Mouse (Mus musculus) kidney, embryonic 14.5 days (tissue): ENCODE data around the gene Helz2. TPM values are rescaled to one million over a fixed set of nuclear protein-coding genes. Genes with fewer than 3 reads are reported as not detected.
A peak's percentile ranks its signal among the peaks of the same experiment; 100 is the strongest.

Source experiments
- ATAC-seq: fragments of 200-750 bp; cut with Nextera tagmentation; 2 replicates; pipeline ENCODE4 v1.8.0; 2017; ENCODE audit warnings: moderate number of reproducible peaks, mild to moderate bottlenecking, moderate TSS enrichment, moderate library complexity; ENCODE audit not compliant: low FRiP score, low TSS enrichment
- H3K27ac ChIP-seq: fragments of 300-500 bp; sonication (generic); 2 replicates; pipeline ENCODE4 v1.5.1; 2014; ENCODE audit warnings: low read depth, mild to moderate bottlenecking, low read length, moderate library complexity, mixed read lengths
- H3K27me3 ChIP-seq: fragments of 300-500 bp; sonication (generic); 2 replicates; pipeline ENCODE4 v1.6.1; 2014; ENCODE audit warnings: mild to moderate bottlenecking, low read length; ENCODE audit not compliant: control insufficient read depth, insufficient read depth
- H3K36me3 ChIP-seq: fragments of 300-500 bp; sonication (generic); 2 replicates; pipeline ENCODE4 v1.6.1; 2014; ENCODE audit warnings: low read length, mixed read lengths; ENCODE audit not compliant: control insufficient read depth, insufficient read depth
- H3K4me1 ChIP-seq: fragments of 300-500 bp; sonication (generic); 2 replicates; pipeline ENCODE4 v1.6.1; 2014; ENCODE audit warnings: low read length, mixed read lengths; ENCODE audit not compliant: control insufficient read depth, insufficient read depth
- H3K4me2 ChIP-seq: fragments of 300-500 bp; sonication (generic); replicated peaks from 2 replicates; pipeline ENCODE4 v1.6.1; 2014; ENCODE audit warnings: low read depth, mild to moderate bottlenecking, low read length
- H3K4me3 ChIP-seq: fragments of 300-500 bp; sonication (generic); 2 replicates; pipeline ENCODE4 v1.5.1; 2014; ENCODE audit warnings: mild to moderate bottlenecking, low read length
- H3K9ac ChIP-seq: fragments of 300-500 bp; sonication (generic); 2 replicates; pipeline ENCODE4 v1.6.1; 2014; ENCODE audit warnings: low read depth, mild to moderate bottlenecking, low read length, moderate library complexity
- H3K9me3 ChIP-seq: fragments of 300-500 bp; sonication (generic); 2 replicates; pipeline ENCODE4 v1.6.1; 2016; ENCODE audit warnings: low read length; ENCODE audit not compliant: control insufficient read depth
- WGBS: fragments of 180-500 bp; shearing (Covaris S2); extraction: QIAGEN DNeasy Blood & Tissue Kit; methylation state at CpG from one replicate; pipeline ENCODE4 v1.1.7; 2014; 5-methylcytosine and 5-hydroxymethylcytosine counted together
- polyA plus RNA-seq: library from polyadenylated mRNA; unstranded; fragments of >200 nt; fragmentation: Nextera tagmentation; extraction: Ambion mirVana; gene quantifications from 2 replicates; pipeline ENCODE4 v1.2.1, GENCODE M21; 2014

Helz2 gene
- polyA plus RNA-seq, 1 experiment from 2014 or later: 1.3 TPM

DNA sequence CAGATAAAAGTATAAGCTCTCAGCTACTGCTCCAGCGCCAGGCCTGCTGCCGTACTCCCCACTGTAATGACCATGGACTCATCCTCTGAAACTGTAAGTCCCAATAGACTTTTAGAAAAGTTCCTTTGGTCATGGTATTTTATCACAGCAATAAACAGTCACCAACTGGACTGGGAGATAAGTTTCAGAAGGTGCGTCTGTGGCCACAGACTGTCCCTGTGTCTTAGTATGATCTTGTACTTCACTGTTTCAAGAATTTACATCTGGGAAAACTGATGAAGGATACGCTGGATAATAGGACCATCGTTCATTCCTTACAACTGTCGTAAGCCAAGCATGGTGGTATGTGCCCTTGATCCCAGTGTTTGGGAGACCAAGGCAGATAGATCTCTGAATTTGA lies 25.8 kb downstream of the Helz2 start:
- Histone ChIP-seq H3K9ac (no peak overlapping the region), H3K27me3 (peaks cover 33% of the 10 kb centered on the region), H3K4me2 (no peak overlapping the region), H3K27ac (no peak overlapping the region), H3K4me1 (0 out of 2 replicates have a peak, but pooled peaks cover 22% of the 10 kb centered on the region), H3K36me3 (no peaks in the 10 kb centered on the region), H3K9me3 (no peaks in the 10 kb centered on the region), H3K4me3 (no peak overlapping the region)
- ATAC-seq: no peak
- 89% methylated on average over 6 of the region's 6 CpGs for WGBS

GRCm38 (mm10) chr2:181213021-181213445 lies 28.8 kb downstream of the Helz2 start, which contains the start of gene Srms:
Gene Srms (minus strand): TSS chr2:181213185.
- H3K27me3 ChIP-seq: peaks cover 33% of the 10 kb centered on the region
- peak; percentile 86 for ATAC-seq
- peak within 1 kb of the TSS; percentile 42 for H3K9ac ChIP-seq
- no peak within 1 kb of the TSS for H3K27ac ChIP-seq
- peak within 1 kb of the TSS; percentile 39 for H3K4me3 ChIP-seq
- H3K36me3 ChIP-seq: no peaks in the 10 kb centered on the region
- 0 out of 2 replicates have a peak, but pooled peaks cover 8% of the 10 kb centered on the region for H3K4me1 ChIP-seq
- H3K9me3 ChIP-seq: no peaks in the 10 kb centered on the region
- peak within 1 kb of the TSS; percentile 58 for H3K4me2 ChIP-seq
- WGBS: under 1% methylated on average over 17 of the region's 17 CpGs

DNA sequence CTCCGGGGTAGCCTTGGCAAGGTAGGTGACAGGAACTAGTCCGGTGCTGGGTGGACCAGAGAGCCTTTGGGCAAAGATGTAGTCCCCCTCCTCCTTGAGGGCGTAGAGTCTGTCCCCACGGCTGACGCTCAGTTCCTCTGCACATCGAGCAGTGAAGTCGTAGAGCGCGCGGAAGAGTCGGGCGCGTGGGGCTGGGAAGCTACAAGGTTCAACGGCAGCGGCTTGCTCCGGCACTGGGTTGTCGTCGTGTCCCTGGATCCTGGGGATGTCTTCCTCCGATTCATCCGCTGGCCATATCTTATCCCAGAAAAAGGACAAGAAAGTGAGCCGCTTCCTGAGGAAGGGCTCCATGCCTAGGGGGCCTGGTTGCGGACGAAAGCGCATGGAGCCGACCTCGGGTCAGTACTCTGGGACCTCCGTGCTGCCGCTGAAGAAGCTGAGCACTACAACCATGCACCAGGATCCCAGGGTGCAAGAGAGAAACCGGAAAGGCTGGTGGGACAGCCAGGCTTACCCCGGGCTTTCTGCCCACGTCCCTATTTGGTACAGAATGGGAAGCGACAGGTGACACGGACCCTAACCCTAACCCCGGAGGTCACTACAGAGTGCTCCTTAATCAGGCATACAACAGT lies 29.3 kb downstream of the Helz2 start:
- 0 out of 2 replicates have a peak, but pooled peaks cover 8% of the 10 kb centered on the region for H3K4me1 ChIP-seq
- H3K9me3 ChIP-seq: no peaks in the 10 kb centered on the region
- peak overlapping the region; percentile 58 for H3K4me2 ChIP-seq
- H3K27me3 ChIP-seq: peaks cover 33% of the 10 kb centered on the region
- H3K4me3 ChIP-seq: peak overlapping the region; percentile 39
- no peaks in the 10 kb centered on the region for H3K36me3 ChIP-seq
- peak; percentile 52; the same call in 1 of the 2 replicates for ATAC-seq
- H3K9ac ChIP-seq: peak overlapping the region; percentile 42
- WGBS: 3% methylated on average over 34 of the region's 34 CpGs
- H3K27ac ChIP-seq: no peak overlapping the region

- H3K9me3 ChIP-seq: no peaks in the 10 kb centered on the region
- no peak overlapping the region for H3K4me3 ChIP-seq
- no peak for ATAC-seq
- no peak overlapping the region for H3K27ac ChIP-seq
- H3K4me1 ChIP-seq: no peaks in the 10 kb centered on the region
- H3K36me3 ChIP-seq: no peaks in the 10 kb centered on the region
- H3K9ac ChIP-seq: no peak overlapping the region
- no peak overlapping the region for H3K4me2 ChIP-seq
- 77% methylated on average over 9 of the region's 9 CpGs for WGBS
- H3K27me3 ChIP-seq: peaks cover under 1% of the 10 kb centered on the region; the same call in 1 of the 2 replicates
Measured at GRCm38 (mm10) chr2:181206118-181206517, 35.7 kb downstream of the Helz2 start.

DNA sequence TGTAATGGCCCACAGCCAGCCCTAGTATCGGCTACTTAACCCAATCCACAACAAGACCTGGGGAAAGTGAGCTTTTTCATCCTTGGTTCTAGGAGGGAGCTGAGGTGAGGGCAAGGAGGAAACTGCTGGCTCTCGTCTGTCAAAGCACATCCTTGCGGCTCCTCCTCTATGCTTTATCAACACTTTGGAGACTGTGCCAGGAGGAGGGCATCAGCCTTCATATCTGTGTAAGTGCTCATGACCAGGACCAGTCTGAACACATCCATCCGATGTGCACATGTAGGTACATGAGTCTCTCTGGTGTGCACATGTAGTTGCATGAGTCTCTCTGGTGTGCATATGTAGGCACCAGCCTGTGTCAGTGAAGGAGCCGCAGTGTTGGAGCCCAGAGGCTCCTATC lies 36.1 kb downstream of the Helz2 start:
- Histone ChIP-seq H3K27ac (no peak overlapping the region), H3K4me3 (no peak overlapping the region), H3K36me3 (no peaks in the 10 kb centered on the region), H3K27me3 (no peaks in the 10 kb centered on the region), H3K4me1 (no peaks in the 10 kb centered on the region), H3K9ac (no peak overlapping the region), H3K4me2 (no peak overlapping the region), H3K9me3 (no peaks in the 10 kb centered on the region)
- 82% methylated on average over 5 of the region's 5 CpGs for WGBS
- ATAC-seq: no peak

- H3K4me1 ChIP-seq: no peaks in the 10 kb centered on the region
- WGBS: 75% methylated on average over 6 of the region's 6 CpGs
- H3K4me3 ChIP-seq: no peak overlapping the region
- H3K27ac ChIP-seq: no peak overlapping the region
- no peak overlapping the region for H3K4me2 ChIP-seq
- H3K9ac ChIP-seq: no peak overlapping the region
- no peaks in the 10 kb centered on the region for H3K9me3 ChIP-seq
- no peak for ATAC-seq
- no peaks in the 10 kb centered on the region for H3K27me3 ChIP-seq
- no peaks in the 10 kb centered on the region for H3K36me3 ChIP-seq
Measured at GRCm38 (mm10) chr2:181202886-181203285, 38.9 kb downstream of the Helz2 start.

DNA sequence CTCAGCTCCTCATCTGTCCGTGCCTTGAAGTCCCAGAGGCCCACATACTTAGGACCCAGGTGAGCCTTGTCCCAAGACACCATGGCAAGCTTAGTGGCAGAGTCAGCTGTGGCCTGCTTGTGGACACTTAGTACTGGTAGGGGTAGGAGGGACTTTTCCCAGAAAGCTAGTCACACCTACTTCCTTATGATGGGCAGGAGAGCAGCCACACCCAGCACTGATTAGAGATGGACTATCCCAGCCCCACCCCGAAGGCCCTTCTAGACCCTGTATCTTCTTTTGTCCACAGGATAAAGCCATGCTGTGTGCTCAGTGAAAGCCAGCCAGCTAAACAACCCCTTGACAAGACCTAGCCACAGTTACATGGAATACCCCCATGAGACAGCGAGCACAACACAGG lies 39.4 kb downstream of the Helz2 start, which contains the start of gene Ptk6:
Ptk6 (minus strand) TSS at position 368 of the 400 bp plus-strand sequence.
- no peaks in the 10 kb centered on the region for H3K4me1 ChIP-seq
- no peaks in the 10 kb centered on the region for H3K36me3 ChIP-seq
- ATAC-seq: no peak
- H3K9me3 ChIP-seq: no peaks in the 10 kb centered on the region
- no peak within 1 kb of the TSS for H3K9ac ChIP-seq
- no peak within 1 kb of the TSS for H3K4me2 ChIP-seq
- H3K27me3 ChIP-seq: no peaks in the 10 kb centered on the region
- no peak within 1 kb of the TSS for H3K27ac ChIP-seq
- 96% methylated on average over 3 of the region's 3 CpGs for whole genome bisulfite sequencing
- no peak within 1 kb of the TSS for H3K4me3 ChIP-seq

GRCm38 (mm10) chr2:181201606-181202005 lies 40.2 kb downstream of the Helz2 start:
- ATAC-seq: no peak
- 71% methylated on average over 3 of the region's 3 CpGs for WGBS
- no peak overlapping the region for H3K9ac ChIP-seq

GRCm38 (mm10) chr2:181196628-181197300 lies 45.1 kb downstream of the Helz2 start:
- no peak overlapping the region for H3K9ac ChIP-seq
- no peaks in the 10 kb centered on the region for H3K9me3 ChIP-seq
- 87% methylated on average over 4 of the region's 4 CpGs for WGBS
- no peak overlapping the region for H3K4me2 ChIP-seq
- no peak overlapping the region for H3K27ac ChIP-seq
- no peak overlapping the region for H3K4me3 ChIP-seq
- ATAC-seq: no peak
- H3K27me3 ChIP-seq: no peaks in the 10 kb centered on the region
- H3K4me1 ChIP-seq: no peaks in the 10 kb centered on the region
- no peaks in the 10 kb centered on the region for H3K36me3 ChIP-seq

More at GRCm38 (mm10) chr2:181201606-181202005, 40.2 kb downstream of the Helz2 start:
- H3K36me3 ChIP-seq: no peaks in the 10 kb centered on the region
- H3K4me3 ChIP-seq: no peak overlapping the region
- H3K27me3 ChIP-seq: no peaks in the 10 kb centered on the region
- no peak overlapping the region for H3K4me2 ChIP-seq
- no peaks in the 10 kb centered on the region for H3K4me1 ChIP-seq
- no peak overlapping the region for H3K27ac ChIP-seq
- no peaks in the 10 kb centered on the region for H3K9me3 ChIP-seq
